Mouse (Mus musculus): ENCODE results near the gene Pip. TPM values are rescaled to one million over a fixed set of nuclear protein-coding genes. Genes with fewer than 3 reads are reported as not detected.

Pip gene
- polyA plus RNA-seq (2016; fragmentation: Nextera tagmentation; extraction: Ambion mirVana) = not detected in 2 replicates

- WGBS = 88% methylated on average over 2 of the region's 2 CpGs
- Histone ChIP-seq H3K9me3 (replicated peaks) (no peaks in the 10 kb centered on the region), H3K4me1 (no peaks in the 10 kb centered on the region), H3K27ac (replicated peaks) (no peak within 1 kb of the TSS), H3K27me3 (ENCODE audit: low read depth, poor library complexity, severe bottlenecking) (no peaks in the 10 kb centered on the region), H3K36me3 (no peaks in the 10 kb centered on the region), H3K4me3 (no peak within 1 kb of the TSS)
- no peak for DNase-seq (ENCODE audit: low spot score)
Measured at GRCm38 (mm10) chr6:41847235-41847634, at the start of gene Pip. Gene Pip, plus strand, starts transcription at chr6:41847535.

GRCm38 (mm10) chr6:41824086-41824485 is 23.2 kb upstream of the Pip start:
- Histone ChIP-seq H3K9me3 (replicated peaks) (no peaks in the 10 kb centered on the region), H3K27ac (replicated peaks) (no peak overlapping the region), H3K4me1 (no peaks in the 10 kb centered on the region), H3K27me3 (ENCODE audit: low read depth, poor library complexity, severe bottlenecking) (no peaks in the 10 kb centered on the region), H3K4me3 (no peak overlapping the region), H3K36me3 (no peaks in the 10 kb centered on the region)
- DNase-seq (ENCODE audit: low spot score) = no peak

GRCm38 (mm10) chr6:41829516-41829915 is 17.8 kb upstream of the Pip start:
- no peak for DNase-seq (ENCODE audit: low spot score)
- Histone ChIP-seq H3K4me1 (no peaks in the 10 kb centered on the region), H3K9me3 (replicated peaks) (no peaks in the 10 kb centered on the region), H3K27ac (replicated peaks) (no peak overlapping the region), H3K27me3 (ENCODE audit: low read depth, poor library complexity, severe bottlenecking) (no peaks in the 10 kb centered on the region), H3K4me3 (no peak overlapping the region), H3K36me3 (no peaks in the 10 kb centered on the region)
- WGBS = 80% methylated on average over 2 of the region's 2 CpGs

- WGBS = 91% methylated on average over 3 of the region's 3 CpGs
- H3K27ac ChIP-seq (replicated peaks) = no peak within 1 kb of the TSS
- no peaks in the 10 kb centered on the region for H3K36me3 ChIP-seq
- no peak for DNase-seq (ENCODE audit: low spot score)
- no peak within 1 kb of the TSS for H3K4me3 ChIP-seq
- no peaks in the 10 kb centered on the region for H3K27me3 ChIP-seq (ENCODE audit: low read depth, poor library complexity, severe bottlenecking)
- H3K9me3 ChIP-seq (replicated peaks) = no peaks in the 10 kb centered on the region
- no peaks in the 10 kb centered on the region for H3K4me1 ChIP-seq
Measured at GRCm38 (mm10) chr6:41852689-41853088, 5.4 kb downstream of the Pip start, which contains the start of gene Sval2. Gene Sval2, plus strand, starts transcription at chr6:41852989.

- no peak overlapping the region for H3K27ac ChIP-seq (replicated peaks)
- DNase-seq (ENCODE audit: low spot score) = no peak
- 82% methylated on average over 2 of the region's 2 CpGs for WGBS
Measured at GRCm38 (mm10) chr6:41864038-41864437, 16.7 kb downstream of the Pip start.

More at GRCm38 (mm10) chr6:41864038-41864437, 16.7 kb downstream of the Pip start:
- Histone ChIP-seq H3K4me3 (no peak overlapping the region), H3K36me3 (no peaks in the 10 kb centered on the region), H3K27me3 (ENCODE audit: low read depth, poor library complexity, severe bottlenecking) (no peaks in the 10 kb centered on the region), H3K9me3 (replicated peaks) (no peaks in the 10 kb centered on the region), H3K4me1 (no peaks in the 10 kb centered on the region)

Other genes starting within 250 kb of the Pip start
- gene Ephb6, start 242.1 kb upstream of the Pip start, polyA plus RNA-seq (2016; fragmentation: Nextera tagmentation; extraction: Ambion mirVana) = 13.9 and 17.0 TPM in 2 replicates
- 0.10 and 0.27 TPM in 2 replicates for gene Trpv6, start 211.1 kb upstream of the Pip start, polyA plus RNA-seq (2016; fragmentation: Nextera tagmentation; extraction: Ambion mirVana)
- gene Trpv5, start 166.8 kb upstream of the Pip start, polyA plus RNA-seq (2016; fragmentation: Nextera tagmentation; extraction: Ambion mirVana) = not detected in 2 replicates
- gene Llcfc1, start 163.1 kb upstream of the Pip start, polyA plus RNA-seq (2016; fragmentation: Nextera tagmentation; extraction: Ambion mirVana) = not detected in 2 replicates
- gene Kel, start 143.2 kb upstream of the Pip start, polyA plus RNA-seq (2016; fragmentation: Nextera tagmentation; extraction: Ambion mirVana) = 6.6 and 7.9 TPM in 2 replicates
- not detected in 2 replicates for gene Olfr459, start 72.4 kb upstream of the Pip start, polyA plus RNA-seq (2016; fragmentation: Nextera tagmentation; extraction: Ambion mirVana)
- gene Sval2, start 5.5 kb downstream of the Pip start, polyA plus RNA-seq (2016; fragmentation: Nextera tagmentation; extraction: Ambion mirVana) = not detected in 2 replicates
- not detected in 2 replicates for gene Sval1, start 104.1 kb downstream of the Pip start, polyA plus RNA-seq (2016; fragmentation: Nextera tagmentation; extraction: Ambion mirVana)
- not detected in 2 replicates for gene Sval3, start 120.6 kb downstream of the Pip start, polyA plus RNA-seq (2016; fragmentation: Nextera tagmentation; extraction: Ambion mirVana)
- not detected in 2 replicates for gene Sva, start 190.9 kb downstream of the Pip start, polyA plus RNA-seq (2016; fragmentation: Nextera tagmentation; extraction: Ambion mirVana)

Data from midbrain, embryonic 10.5 days (tissue).